Mouse (Mus musculus): Measurements from ENCODE around the gene Tex22. TPM values are rescaled to one million over a fixed set of nuclear protein-coding genes. Genes with fewer than 3 reads are reported as not detected.

The Tex22 gene
- polyA plus RNA-seq, 1 experiment from 2014 or later, result not detected

DNA sequence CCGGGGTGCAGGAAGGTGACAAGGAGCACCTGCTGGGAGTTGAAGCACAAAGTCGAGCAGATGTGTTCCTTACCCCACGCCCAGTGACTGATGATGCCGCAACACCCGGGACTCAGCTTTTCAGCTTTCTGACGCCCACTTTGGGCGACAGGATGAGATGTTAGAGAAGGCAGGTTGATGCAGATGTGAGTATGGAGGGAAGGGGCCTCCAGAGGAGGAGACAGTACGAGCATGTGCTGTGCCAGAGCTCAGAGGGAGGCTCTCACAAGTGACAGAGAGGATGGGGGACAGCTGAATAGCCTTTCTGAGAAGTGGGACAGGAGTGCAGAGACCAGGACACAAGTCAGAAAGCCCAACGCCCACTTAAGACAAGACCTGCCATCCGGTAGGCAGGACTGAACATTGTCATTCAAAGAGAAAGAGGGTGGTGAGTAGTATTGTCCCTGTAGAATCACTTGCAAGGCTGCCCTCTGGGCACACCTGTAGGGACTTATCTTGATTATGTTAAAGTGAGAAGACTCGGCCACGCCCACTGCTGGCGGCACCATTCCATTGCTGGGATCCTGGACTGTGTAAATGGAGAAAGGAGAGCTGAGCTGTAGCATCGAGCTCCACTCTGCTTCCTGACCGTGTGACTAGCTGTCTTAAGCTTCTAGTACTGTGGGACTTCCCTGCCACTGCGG lies 40.7 kb downstream of the Tex22 start:
- Histone ChIP-seq H3K27ac (replicated peaks in 1 of 2; ENCODE audit: control insufficient read depth in 1 of 2, insufficient read depth in 1 of 2, low read depth in 2 of 2, low read length in 2 of 2) (no peak overlapping the region), H3K27me3 (ENCODE audit: control insufficient read depth, insufficient read depth, low read length) (no peaks in the 10 kb centered on the region), H3K4me1 (ENCODE audit: control insufficient read depth in 2 of 2, insufficient read depth in 2 of 2, low read length in 2 of 2) (peaks cover 4 to 13% of the 10 kb centered on the region in 2 experiments; a peak in 3 of 4 replicates), H3K4me2 (ENCODE audit: low read length) (no peak overlapping the region), H3K9me3 (ENCODE audit: control insufficient read depth, low read length) (no peaks in the 10 kb centered on the region), H3K36me3 (ENCODE audit: control insufficient read depth, insufficient read depth, low read length) (peaks cover 66% of the 10 kb centered on the region), H3K4me3 (ENCODE audit: control insufficient read depth in 1 of 2, insufficient read depth in 1 of 2, low read depth in 1 of 2, low read length in 2 of 2) (no peak overlapping the region), H3K9ac (ENCODE audit: low read length) (no peak overlapping the region)
- no peak for ATAC-seq (ENCODE audit: insufficient number of reproducible peaks, insufficient read depth, low FRiP score, low read depth)
- WGBS, result 79% methylated on average over 16 of the region's 16 CpGs

DNA sequence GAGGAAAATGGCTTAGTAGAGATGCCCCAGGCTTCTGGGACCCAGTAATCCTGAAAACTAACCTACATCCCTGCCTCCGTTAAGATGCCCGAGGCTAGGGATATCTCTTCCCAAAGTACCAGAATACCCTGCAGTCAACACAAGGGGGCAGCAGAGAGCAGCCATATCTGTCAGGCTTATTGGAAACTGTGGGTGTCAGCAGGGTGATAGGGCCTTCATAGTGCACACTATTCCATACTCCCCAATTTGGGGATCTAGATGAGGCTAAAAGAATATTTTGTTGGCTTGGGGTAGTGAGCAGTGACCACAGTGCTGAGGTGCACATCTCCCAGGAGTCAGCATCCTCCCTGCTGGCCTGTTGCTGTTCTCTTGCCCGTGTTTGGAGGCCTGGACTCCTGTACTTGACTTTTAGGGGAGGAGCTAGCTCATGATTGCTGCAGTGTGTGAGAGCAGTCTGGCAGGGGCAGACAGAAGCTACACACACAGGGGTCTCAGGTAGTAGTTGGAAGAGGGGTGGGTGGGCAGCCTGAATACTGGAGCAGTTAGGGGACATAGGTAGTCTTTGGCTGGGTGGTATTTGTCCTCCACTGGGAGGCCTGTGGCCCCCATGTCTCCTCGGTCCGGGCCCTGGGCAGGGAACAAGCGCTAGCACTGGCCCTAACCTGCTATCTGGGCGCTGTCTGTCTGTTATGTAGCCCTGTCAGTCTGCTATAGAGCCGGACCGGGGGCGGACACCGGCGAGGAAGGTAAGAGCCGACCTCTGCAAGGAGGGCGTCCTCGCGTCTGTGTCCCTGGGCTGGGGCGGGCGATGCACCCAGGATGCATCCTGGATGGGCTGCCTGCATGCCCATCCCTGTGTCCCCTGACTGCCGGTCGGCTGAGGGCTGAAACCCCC lies 45.5 kb downstream of the Tex22 start:
- peaks cover 5 to 12% of the 10 kb centered on the region in 2 experiments for H3K4me1 ChIP-seq (ENCODE audit: control insufficient read depth in 2 of 2, insufficient read depth in 2 of 2, low read length in 2 of 2)
- H3K4me2 ChIP-seq (ENCODE audit: low read length), result no peak overlapping the region
- peak; percentile 62 for ATAC-seq (ENCODE audit: insufficient number of reproducible peaks, insufficient read depth, low FRiP score, low read depth)
- no peak overlapping the region for H3K4me3 ChIP-seq (ENCODE audit: control insufficient read depth in 1 of 2, insufficient read depth in 1 of 2, low read depth in 1 of 2, low read length in 2 of 2)
- H3K9me3 ChIP-seq (ENCODE audit: control insufficient read depth, low read length), result no peaks in the 10 kb centered on the region
- no peak overlapping the region for H3K9ac ChIP-seq (ENCODE audit: low read length)
- whole genome bisulfite sequencing, result 81% methylated on average over 20 of the region's 20 CpGs
- H3K36me3 ChIP-seq (ENCODE audit: control insufficient read depth, insufficient read depth, low read length), result peaks cover 85% of the 10 kb centered on the region
- peak overlapping the region in 1 of 2 experiments; percentile 19; a peak in 2 of 4 replicates for H3K27ac ChIP-seq (replicated peaks in 1 of 2; ENCODE audit: control insufficient read depth in 1 of 2, insufficient read depth in 1 of 2, low read depth in 2 of 2, low read length in 2 of 2)
- H3K27me3 ChIP-seq (ENCODE audit: control insufficient read depth, insufficient read depth, low read length), result no peaks in the 10 kb centered on the region

DNA sequence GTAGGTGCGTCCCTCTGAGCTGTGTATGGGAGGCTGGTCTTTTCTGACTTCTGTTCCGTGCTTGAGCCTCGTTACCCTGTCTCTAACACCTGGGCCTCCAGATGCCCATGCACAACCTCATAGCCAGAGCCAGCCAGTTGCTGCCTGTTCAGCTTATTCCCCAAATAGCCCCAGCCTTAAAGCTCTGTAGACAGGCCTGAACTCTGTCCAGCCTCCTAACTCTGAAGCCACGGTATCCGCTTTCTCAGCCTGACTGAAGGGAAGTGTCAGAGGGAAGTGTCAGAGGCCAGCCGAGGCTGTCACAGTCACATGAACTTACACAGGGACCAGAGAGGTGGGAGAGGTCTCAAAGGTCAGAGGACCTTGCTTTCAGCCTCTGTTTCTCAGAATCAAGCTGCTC lies 50.4 kb downstream of the Tex22 start:
- Histone ChIP-seq H3K4me2 (ENCODE audit: low read length) (no peak overlapping the region), H3K4me3 (ENCODE audit: control insufficient read depth in 1 of 2, insufficient read depth in 1 of 2, low read depth in 1 of 2, low read length in 2 of 2) (no peak overlapping the region), H3K9me3 (ENCODE audit: control insufficient read depth, low read length) (no peaks in the 10 kb centered on the region), H3K27ac (replicated peaks in 1 of 2; ENCODE audit: control insufficient read depth in 1 of 2, insufficient read depth in 1 of 2, low read depth in 2 of 2, low read length in 2 of 2) (peak overlapping the region in 1 of 2 experiments; percentile 49; a peak in 3 of 4 replicates), H3K36me3 (ENCODE audit: control insufficient read depth, insufficient read depth, low read length) (peaks cover 97% of the 10 kb centered on the region), H3K9ac (ENCODE audit: low read length) (no peak overlapping the region), H3K27me3 (ENCODE audit: control insufficient read depth, insufficient read depth, low read length) (no peaks in the 10 kb centered on the region), H3K4me1 (ENCODE audit: control insufficient read depth in 2 of 2, insufficient read depth in 2 of 2, low read length in 2 of 2) (peaks cover 3 to 10% of the 10 kb centered on the region in 2 experiments)
- no peak for ATAC-seq (ENCODE audit: insufficient number of reproducible peaks, insufficient read depth, low FRiP score, low read depth)
- 58% methylated on average over 6 of the region's 6 CpGs for WGBS

GRCm38 (mm10) chr12:113130732-113131131 lies 56.4 kb downstream of the Tex22 start:
- H3K9ac ChIP-seq (ENCODE audit: low read length), result no peak overlapping the region
- H3K4me1 ChIP-seq (ENCODE audit: control insufficient read depth in 2 of 2, insufficient read depth in 2 of 2, low read length in 2 of 2), result peaks cover 39 to 41% of the 10 kb centered on the region in 2 experiments
- no peak for ATAC-seq (ENCODE audit: insufficient number of reproducible peaks, insufficient read depth, low FRiP score, low read depth)
- H3K36me3 ChIP-seq (ENCODE audit: control insufficient read depth, insufficient read depth, low read length), result peaks cover 92% of the 10 kb centered on the region
- H3K27ac ChIP-seq (replicated peaks in 1 of 2; ENCODE audit: control insufficient read depth in 1 of 2, insufficient read depth in 1 of 2, low read depth in 2 of 2, low read length in 2 of 2), result 0 out of 4 replicates have a peak overlapping the region, but pooled peaks of 1 of the 2 experiments have one; percentile 6
- H3K27me3 ChIP-seq (ENCODE audit: control insufficient read depth, insufficient read depth, low read length), result no peaks in the 10 kb centered on the region
- 94% methylated on average over 8 of the region's 8 CpGs for WGBS
- H3K4me2 ChIP-seq (ENCODE audit: low read length), result no peak overlapping the region
- no peaks in the 10 kb centered on the region for H3K9me3 ChIP-seq (ENCODE audit: control insufficient read depth, low read length)
- H3K4me3 ChIP-seq (ENCODE audit: control insufficient read depth in 1 of 2, insufficient read depth in 1 of 2, low read depth in 1 of 2, low read length in 2 of 2), result no peak overlapping the region

DNA sequence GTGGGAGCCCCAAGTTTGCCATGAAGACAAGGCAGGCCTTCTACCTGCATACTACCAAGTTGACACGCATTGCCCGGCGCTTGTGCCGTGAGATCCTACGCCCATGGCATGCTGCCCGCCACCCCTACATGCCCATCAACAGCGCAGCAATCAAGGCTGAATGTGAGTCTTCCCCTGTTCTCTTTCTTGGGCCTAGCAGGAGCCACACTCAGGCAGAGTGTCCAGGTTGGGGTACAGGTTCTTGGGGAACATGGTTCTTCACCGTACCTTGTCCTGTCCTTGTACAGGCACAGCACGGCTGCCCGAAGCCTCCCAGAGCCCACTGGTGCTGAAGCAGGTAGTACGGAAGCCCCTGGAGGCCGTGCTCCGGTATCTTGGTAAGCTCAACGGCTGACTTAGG lies 57.3 kb downstream of the Tex22 start:
- Histone ChIP-seq H3K9ac (ENCODE audit: low read length) (no peak overlapping the region; the same call in 1 of the 2 replicates), H3K4me3 (ENCODE audit: control insufficient read depth in 1 of 2, insufficient read depth in 1 of 2, low read depth in 1 of 2, low read length in 2 of 2) (no peak overlapping the region), H3K27ac (replicated peaks in 1 of 2; ENCODE audit: control insufficient read depth in 1 of 2, insufficient read depth in 1 of 2, low read depth in 2 of 2, low read length in 2 of 2) (peak overlapping the region; percentile 91 to 97), H3K9me3 (ENCODE audit: control insufficient read depth, low read length) (no peaks in the 10 kb centered on the region), H3K36me3 (ENCODE audit: control insufficient read depth, insufficient read depth, low read length) (peaks cover 92% of the 10 kb centered on the region), H3K4me1 (ENCODE audit: control insufficient read depth in 2 of 2, insufficient read depth in 2 of 2, low read length in 2 of 2) (peaks cover 47 to 50% of the 10 kb centered on the region in 2 experiments), H3K4me2 (ENCODE audit: low read length) (no peak overlapping the region), H3K27me3 (ENCODE audit: control insufficient read depth, insufficient read depth, low read length) (no peaks in the 10 kb centered on the region)
- no peak for ATAC-seq (ENCODE audit: insufficient number of reproducible peaks, insufficient read depth, low FRiP score, low read depth)
- 92% methylated on average over 14 of the region's 14 CpGs for WGBS

DNA sequence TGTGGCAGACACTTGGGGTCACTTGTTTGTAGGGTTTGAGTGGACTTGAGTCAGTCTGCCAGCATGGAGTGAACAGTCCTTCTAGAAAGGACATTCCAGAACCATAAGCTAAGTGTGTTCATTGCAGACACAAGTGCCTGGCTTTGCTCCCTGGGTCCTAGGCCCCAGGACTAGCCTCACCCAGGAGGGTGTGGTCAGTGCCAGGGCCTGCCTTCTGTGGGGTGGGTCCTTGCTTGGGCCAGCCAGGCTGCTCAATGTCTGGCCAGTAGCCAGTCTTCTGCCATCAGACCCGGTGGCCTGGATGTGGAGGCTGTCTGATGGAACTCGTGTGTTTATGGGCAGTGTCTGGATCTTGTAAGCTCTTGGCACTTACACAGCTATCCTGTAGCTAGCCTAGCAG lies 58.3 kb downstream of the Tex22 start:
- peaks cover 56 to 60% of the 10 kb centered on the region in 2 experiments for H3K4me1 ChIP-seq (ENCODE audit: control insufficient read depth in 2 of 2, insufficient read depth in 2 of 2, low read length in 2 of 2)
- H3K4me3 ChIP-seq (ENCODE audit: control insufficient read depth in 1 of 2, insufficient read depth in 1 of 2, low read depth in 1 of 2, low read length in 2 of 2), result no peak overlapping the region
- peaks cover 92% of the 10 kb centered on the region for H3K36me3 ChIP-seq (ENCODE audit: control insufficient read depth, insufficient read depth, low read length)
- 7% methylated on average over 2 of the region's 2 CpGs for WGBS
- peak; percentile 92 for ATAC-seq (ENCODE audit: insufficient number of reproducible peaks, insufficient read depth, low FRiP score, low read depth)
- peak overlapping the region; percentile 52; the same call in 1 of the 2 replicates for H3K9ac ChIP-seq (ENCODE audit: low read length)
- no peaks in the 10 kb centered on the region for H3K9me3 ChIP-seq (ENCODE audit: control insufficient read depth, low read length)
- no peaks in the 10 kb centered on the region for H3K27me3 ChIP-seq (ENCODE audit: control insufficient read depth, insufficient read depth, low read length)
- H3K27ac ChIP-seq (replicated peaks in 1 of 2; ENCODE audit: control insufficient read depth in 1 of 2, insufficient read depth in 1 of 2, low read depth in 2 of 2, low read length in 2 of 2), result peak overlapping the region; percentile 94 to 97
- H3K4me2 ChIP-seq (ENCODE audit: low read length), result peak overlapping the region; percentile 38; the same call in 1 of the 2 replicates

- H3K4me1 ChIP-seq (ENCODE audit: control insufficient read depth in 2 of 2, insufficient read depth in 2 of 2, low read length in 2 of 2), result peaks cover 60 to 65% of the 10 kb centered on the region in 2 experiments
- peak overlapping the region; percentile 52 for H3K9ac ChIP-seq (ENCODE audit: low read length)
Measured at GRCm38 (mm10) chr12:113133260-113133659, 59.0 kb downstream of the Tex22 start.

More at GRCm38 (mm10) chr12:113133260-113133659, 59.0 kb downstream of the Tex22 start:
- H3K4me3 ChIP-seq (ENCODE audit: control insufficient read depth in 1 of 2, insufficient read depth in 1 of 2, low read depth in 1 of 2, low read length in 2 of 2), result no peak overlapping the region
- peak overlapping the region; percentile 94 to 97 for H3K27ac ChIP-seq (replicated peaks in 1 of 2; ENCODE audit: control insufficient read depth in 1 of 2, insufficient read depth in 1 of 2, low read depth in 2 of 2, low read length in 2 of 2)
- no peak for ATAC-seq (ENCODE audit: insufficient number of reproducible peaks, insufficient read depth, low FRiP score, low read depth)
- peaks cover 88% of the 10 kb centered on the region for H3K36me3 ChIP-seq (ENCODE audit: control insufficient read depth, insufficient read depth, low read length)
- H3K9me3 ChIP-seq (ENCODE audit: control insufficient read depth, low read length), result no peaks in the 10 kb centered on the region
- H3K4me2 ChIP-seq (ENCODE audit: low read length), result peak overlapping the region; percentile 38
- no peaks in the 10 kb centered on the region for H3K27me3 ChIP-seq (ENCODE audit: control insufficient read depth, insufficient read depth, low read length)
- 62% methylated on average over 9 of the region's 9 CpGs for WGBS

Measured in heart, embryonic 14.5 days (tissue).